Mouse (Mus musculus): Measurements from ENCODE around the gene Ppm1d.

GRCm38 (mm10) chr11:85312818-85313217 is 1.8 kb downstream of the Ppm1d start:
- TF ChIP-seq CTCF (IDR thresholded peaks at IDR 0.05; ENCODE audit: extremely low read depth, insufficient read depth, insufficient read length, insufficient replicate concordance) (no peak), POLR2A (IDR thresholded peaks at IDR 0.05; ENCODE audit: low read depth, low read length) (no peak)
